Mouse (Mus musculus): ENCODE measurements around the gene Syt2. TPM values are rescaled to one million over a fixed set of nuclear protein-coding genes. Genes with fewer than 3 reads are reported as not detected.

The Syt2 gene
- polyA plus RNA-seq, 1 experiment, result not detected

DNA sequence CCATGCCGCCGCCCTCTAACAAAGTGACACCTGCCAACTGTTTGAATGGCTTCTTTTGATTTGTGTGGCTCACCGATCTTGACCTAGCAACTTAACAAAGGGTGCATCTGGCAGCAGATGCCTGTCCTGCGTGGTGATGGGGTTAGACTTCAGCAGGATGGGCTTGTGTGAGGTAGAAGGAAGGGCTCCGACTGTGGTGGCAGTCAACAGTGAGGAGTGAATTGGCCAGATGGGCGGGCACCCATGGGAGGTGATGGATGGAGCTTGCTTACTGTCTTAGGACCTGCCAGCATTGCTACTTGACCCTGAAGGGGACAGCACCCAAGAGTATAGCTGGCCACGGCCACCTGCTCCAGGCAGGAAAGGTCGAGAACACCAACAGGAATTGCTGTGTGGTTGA, 67.7 kb downstream of the Syt2 start:
- no peaks in the 10 kb centered on the region for H3K36me3 ChIP-seq (ENCODE audit: control insufficient read depth, insufficient read depth, low read length)
- peaks cover 1% of the 10 kb centered on the region; the same call in 1 of the 2 replicates for H3K4me1 ChIP-seq (ENCODE audit: control insufficient read depth, insufficient read depth, insufficient read length)
- H3K4me3 ChIP-seq (ENCODE audit: extremely low read depth, insufficient read depth, insufficient read length), result no peak overlapping the region
- WGBS, result 80% methylated on average over 8 of the region's 8 CpGs
- H3K27ac ChIP-seq (ENCODE audit: insufficient read depth, low read length), result no peak overlapping the region
- no peak for DNase-seq (ENCODE audit: low read depth in 1 of 2, low spot score in 2 of 2)
- H3K27me3 ChIP-seq (ENCODE audit: control insufficient read depth, insufficient read depth, low read length), result peaks cover 3% of the 10 kb centered on the region
- TF ChIP-seq POLR2A (IDR thresholded peaks at IDR 0.05; ENCODE audit: low read depth, low read length), result no peak
- TF ChIP-seq CTCF (IDR thresholded peaks at IDR 0.05; ENCODE audit: extremely low read depth, insufficient read depth, insufficient read length, insufficient replicate concordance), result no peak

DNA sequence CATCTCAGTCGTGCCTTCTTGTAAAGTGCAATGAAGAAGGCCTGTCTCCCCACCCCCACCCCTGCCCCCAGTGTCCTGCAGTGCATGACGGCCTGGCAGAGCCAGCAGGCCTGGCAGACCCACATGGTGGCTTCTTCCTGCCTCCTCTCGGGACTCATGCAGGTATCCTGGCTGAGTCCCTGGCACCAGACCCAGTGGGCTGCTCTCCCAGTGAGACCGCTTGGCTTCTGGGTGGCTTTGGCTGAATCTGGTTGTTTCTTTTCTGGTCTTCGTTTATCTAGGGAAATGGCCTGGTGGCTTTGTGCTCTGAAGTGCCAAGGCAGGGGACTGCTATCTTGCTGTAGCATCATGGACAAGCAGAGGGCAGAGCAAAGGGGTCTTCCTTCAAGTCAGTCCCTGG, 68.6 kb downstream of the Syt2 start:
- WGBS, result 88% methylated on average over 5 of the region's 5 CpGs
- Histone ChIP-seq H3K4me1 (ENCODE audit: control insufficient read depth, insufficient read depth, insufficient read length) (0 out of 2 replicates have a peak, but pooled peaks cover 3% of the 10 kb centered on the region), H3K4me3 (ENCODE audit: extremely low read depth, insufficient read depth, insufficient read length) (no peak overlapping the region), H3K36me3 (ENCODE audit: control insufficient read depth, insufficient read depth, low read length) (no peaks in the 10 kb centered on the region), H3K27ac (ENCODE audit: insufficient read depth, low read length) (no peak overlapping the region), H3K27me3 (ENCODE audit: control insufficient read depth, insufficient read depth, low read length) (no peaks in the 10 kb centered on the region)
- TF ChIP-seq CTCF (IDR thresholded peaks at IDR 0.05; ENCODE audit: extremely low read depth, insufficient read depth, insufficient read length, insufficient replicate concordance) (no peak), POLR2A (IDR thresholded peaks at IDR 0.05; ENCODE audit: low read depth, low read length) (no peak)
- no peak for DNase-seq (ENCODE audit: low read depth in 1 of 2, low spot score in 2 of 2)

DNA sequence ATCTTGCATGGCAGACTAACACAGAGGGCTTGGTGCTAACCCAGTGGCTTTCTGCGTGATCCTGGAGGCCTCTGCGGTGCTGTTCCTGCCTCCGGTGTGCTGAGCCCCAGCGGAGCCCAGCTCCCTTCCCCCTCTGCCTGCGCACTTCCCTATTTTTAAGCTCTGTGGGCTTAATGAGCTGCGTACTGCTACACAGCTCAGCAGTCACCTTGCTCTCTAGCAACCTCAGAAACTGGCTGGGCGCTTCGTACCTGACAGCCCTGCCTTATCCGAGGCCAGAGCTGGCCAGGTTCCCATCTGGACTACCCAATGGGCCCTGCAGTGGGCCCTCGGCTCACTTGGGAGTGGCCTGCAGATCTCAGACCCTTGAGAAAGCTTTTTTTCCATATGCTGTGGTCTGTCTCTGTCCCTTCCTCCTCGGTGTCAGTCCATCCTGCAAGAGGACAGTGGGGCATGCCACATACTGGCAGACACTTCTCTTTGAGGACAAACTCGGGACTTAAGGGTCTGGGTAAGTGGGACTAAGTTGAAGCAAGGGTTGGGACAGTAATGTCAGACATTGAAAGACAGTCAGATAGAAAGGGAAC, 73.3 kb downstream of the Syt2 start:
- Histone ChIP-seq H3K27me3 (ENCODE audit: control insufficient read depth, insufficient read depth, low read length) (no peaks in the 10 kb centered on the region), H3K36me3 (ENCODE audit: control insufficient read depth, insufficient read depth, low read length) (no peaks in the 10 kb centered on the region), H3K4me1 (ENCODE audit: control insufficient read depth, insufficient read depth, insufficient read length) (0 out of 2 replicates have a peak, but pooled peaks cover 3% of the 10 kb centered on the region), H3K4me3 (ENCODE audit: extremely low read depth, insufficient read depth, insufficient read length) (no peak overlapping the region), H3K27ac (ENCODE audit: insufficient read depth, low read length) (no peak overlapping the region)
- TF ChIP-seq POLR2A (IDR thresholded peaks at IDR 0.05; ENCODE audit: low read depth, low read length), result no peak
- TF ChIP-seq CTCF (IDR thresholded peaks at IDR 0.05; ENCODE audit: extremely low read depth, insufficient read depth, insufficient read length, insufficient replicate concordance), result no peak
- DNase-seq (ENCODE audit: low read depth in 1 of 2, low spot score in 2 of 2), result peak; percentile 12 to 33
- 12% methylated on average over 12 of the region's 12 CpGs for WGBS

DNA sequence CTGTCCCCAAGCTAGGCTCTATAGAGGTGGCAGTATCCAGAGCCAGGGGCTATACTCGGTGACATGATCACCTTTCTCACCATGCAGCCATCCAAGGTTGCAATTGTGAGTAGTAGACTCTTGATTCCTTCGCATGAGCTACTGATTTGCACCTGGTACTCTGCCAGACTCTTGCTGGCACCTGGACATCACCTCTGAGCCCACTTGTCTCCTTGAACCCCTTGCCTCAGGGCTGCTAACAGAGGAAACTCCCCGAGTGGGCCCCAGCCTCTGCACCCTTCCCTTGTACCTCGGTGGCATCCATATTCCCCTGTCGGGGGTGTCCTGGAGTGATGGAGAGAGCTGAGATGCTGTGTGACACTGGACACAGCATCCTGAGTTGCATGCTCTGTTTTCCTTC, 75.0 kb downstream of the Syt2 start:
- Histone ChIP-seq H3K36me3 (ENCODE audit: control insufficient read depth, insufficient read depth, low read length) (no peaks in the 10 kb centered on the region), H3K4me1 (ENCODE audit: control insufficient read depth, insufficient read depth, insufficient read length) (0 out of 2 replicates have a peak, but pooled peaks cover 3% of the 10 kb centered on the region), H3K4me3 (ENCODE audit: extremely low read depth, insufficient read depth, insufficient read length) (no peak overlapping the region), H3K27ac (ENCODE audit: insufficient read depth, low read length) (no peak overlapping the region), H3K27me3 (ENCODE audit: control insufficient read depth, insufficient read depth, low read length) (no peaks in the 10 kb centered on the region)
- DNase-seq (ENCODE audit: low read depth in 1 of 2, low spot score in 2 of 2), result no peak
- WGBS, result 82% methylated on average over 5 of the region's 5 CpGs
- TF ChIP-seq POLR2A (IDR thresholded peaks at IDR 0.05; ENCODE audit: low read depth, low read length) (no peak), CTCF (IDR thresholded peaks at IDR 0.05; ENCODE audit: extremely low read depth, insufficient read depth, insufficient read length, insufficient replicate concordance) (no peak)

DNA sequence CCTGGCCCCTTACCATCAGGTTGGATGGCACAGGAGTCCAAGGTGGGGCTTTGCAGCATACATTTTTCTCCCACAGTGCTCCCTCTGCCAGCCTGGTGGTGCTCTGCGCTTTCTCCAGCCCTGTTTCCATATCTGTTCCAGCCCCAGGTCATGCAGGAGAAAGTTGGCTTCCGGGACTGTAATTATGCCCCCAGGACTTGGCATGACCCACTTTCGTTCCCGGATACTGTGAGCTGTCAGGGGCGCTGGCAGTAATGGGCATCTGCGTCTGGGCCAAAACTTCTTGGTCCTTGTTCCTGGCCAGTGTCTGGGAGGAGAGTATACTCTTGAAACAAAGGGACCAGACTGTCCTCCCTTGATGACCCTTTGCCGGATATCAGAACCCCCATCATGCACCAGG, 76.4 kb downstream of the Syt2 start:
- H3K27me3 ChIP-seq (ENCODE audit: control insufficient read depth, insufficient read depth, low read length), result no peaks in the 10 kb centered on the region
- H3K36me3 ChIP-seq (ENCODE audit: control insufficient read depth, insufficient read depth, low read length), result no peaks in the 10 kb centered on the region
- no peak overlapping the region for H3K27ac ChIP-seq (ENCODE audit: insufficient read depth, low read length)
- H3K4me1 ChIP-seq (ENCODE audit: control insufficient read depth, insufficient read depth, insufficient read length), result 0 out of 2 replicates have a peak, but pooled peaks cover 3% of the 10 kb centered on the region
- no peak overlapping the region for H3K4me3 ChIP-seq (ENCODE audit: extremely low read depth, insufficient read depth, insufficient read length)
- DNase-seq (ENCODE audit: low read depth in 1 of 2, low spot score in 2 of 2), result no peak
- TF ChIP-seq POLR2A (IDR thresholded peaks at IDR 0.05; ENCODE audit: low read depth, low read length), result no peak
- TF ChIP-seq CTCF (IDR thresholded peaks at IDR 0.05; ENCODE audit: extremely low read depth, insufficient read depth, insufficient read length, insufficient replicate concordance), result no peak
- WGBS, result 93% methylated on average over 7 of the region's 7 CpGs

DNA sequence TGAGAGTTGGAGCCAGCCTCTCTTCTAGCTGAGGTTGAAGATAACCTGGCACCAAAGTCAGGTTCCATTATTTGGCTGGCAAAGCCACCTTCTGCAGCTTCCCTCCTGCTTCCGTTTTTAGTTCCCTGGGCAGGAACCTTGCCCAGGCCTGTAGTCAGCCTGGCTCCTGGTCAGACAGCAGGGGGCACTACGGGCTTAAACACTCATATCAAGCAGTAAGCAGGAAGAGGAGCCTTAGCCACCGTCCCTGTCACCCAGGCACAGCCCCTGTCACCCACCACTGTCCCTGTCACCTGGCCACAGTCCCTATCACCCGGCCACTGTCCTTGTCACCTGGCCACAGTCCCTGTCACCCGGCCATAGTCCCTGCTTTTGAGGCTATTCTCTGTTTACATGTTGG, 78.8 kb downstream of the Syt2 start:
- no peak overlapping the region for H3K27ac ChIP-seq (ENCODE audit: insufficient read depth, low read length)
- DNase-seq (ENCODE audit: low read depth in 1 of 2, low spot score in 2 of 2), result peak in 1 of 2 experiments; percentile 34
- WGBS, result 30% methylated on average over 5 of the region's 5 CpGs
- H3K4me1 ChIP-seq (ENCODE audit: control insufficient read depth, insufficient read depth, insufficient read length), result no peaks in the 10 kb centered on the region
- no peaks in the 10 kb centered on the region for H3K27me3 ChIP-seq (ENCODE audit: control insufficient read depth, insufficient read depth, low read length)
- TF ChIP-seq POLR2A (IDR thresholded peaks at IDR 0.05; ENCODE audit: low read depth, low read length), result no peak
- no peak; the same call in 1 of the 2 replicates for TF ChIP-seq CTCF (IDR thresholded peaks at IDR 0.05; ENCODE audit: extremely low read depth, insufficient read depth, insufficient read length, insufficient replicate concordance)
- H3K36me3 ChIP-seq (ENCODE audit: control insufficient read depth, insufficient read depth, low read length), result no peaks in the 10 kb centered on the region
- no peak overlapping the region for H3K4me3 ChIP-seq (ENCODE audit: extremely low read depth, insufficient read depth, insufficient read length)

DNA sequence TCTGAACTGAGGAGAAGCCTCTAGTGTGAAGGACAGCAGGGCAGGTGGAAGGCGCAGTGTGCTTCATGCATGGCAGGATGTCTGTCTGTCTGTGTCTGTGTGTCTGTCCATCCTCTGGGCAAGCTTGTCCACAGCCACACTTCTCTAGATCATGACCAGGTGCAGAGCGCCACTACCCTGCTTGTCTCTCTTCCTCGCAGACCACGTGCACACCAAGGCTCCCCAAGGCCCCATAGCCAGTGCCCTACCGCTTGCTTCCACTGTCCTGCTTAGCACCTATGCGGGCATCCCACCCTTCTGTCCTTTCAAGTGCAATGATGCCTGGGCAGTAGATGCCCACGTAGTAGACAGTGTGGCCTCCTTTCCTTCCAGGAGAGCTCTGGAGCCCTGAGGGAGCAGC, 80.0 kb downstream of the Syt2 start:
- H3K36me3 ChIP-seq (ENCODE audit: control insufficient read depth, insufficient read depth, low read length), result no peaks in the 10 kb centered on the region
- DNase-seq (ENCODE audit: low read depth in 1 of 2, low spot score in 2 of 2), result no peak
- no peaks in the 10 kb centered on the region for H3K27me3 ChIP-seq (ENCODE audit: control insufficient read depth, insufficient read depth, low read length)
- no peak overlapping the region for H3K27ac ChIP-seq (ENCODE audit: insufficient read depth, low read length)
- no peak for TF ChIP-seq POLR2A (IDR thresholded peaks at IDR 0.05; ENCODE audit: low read depth, low read length)
- TF ChIP-seq CTCF (IDR thresholded peaks at IDR 0.05; ENCODE audit: extremely low read depth, insufficient read depth, insufficient read length, insufficient replicate concordance), result no peak
- no peaks in the 10 kb centered on the region for H3K4me1 ChIP-seq (ENCODE audit: control insufficient read depth, insufficient read depth, insufficient read length)
- 94% methylated on average over 7 of the region's 7 CpGs for WGBS
- no peak overlapping the region for H3K4me3 ChIP-seq (ENCODE audit: extremely low read depth, insufficient read depth, insufficient read length)

Measured in spleen, adult 2 months (tissue).